Mouse (Mus musculus) heart, adult 2 months (tissue): ENCODE data around the gene Gm6685. TPM values are rescaled to one million over a fixed set of nuclear protein-coding genes. Genes with fewer than 3 reads are reported as not detected.
"Not testable (repeated sequence)": the region's sequence is repeated elsewhere in the genome, so short reads cannot be mapped to it uniquely, and the experiment has no call there.

Source experiments
- DNase-seq, 2 experiments: peaks; one replicate each; pipeline ENCODE4 v3.0.0; 2021
- H3K27ac ChIP-seq: fragments of 200-600 bp; 2 replicates; pipeline ENCODE4 v1.8.1; 2022
- H3K27me3 ChIP-seq: fragments of 200-500 bp; 2 replicates; pipeline ENCODE4 v1.6.1; 2012; ENCODE audit warnings: mild to moderate bottlenecking, low read length, inconsistent platforms, mixed read lengths; ENCODE audit not compliant: control insufficient read depth, insufficient read depth
- H3K36me3 ChIP-seq: fragments of 200-500 bp; 2 replicates; pipeline ENCODE4 v1.6.1; 2012; ENCODE audit warnings: low read length, inconsistent platforms; ENCODE audit not compliant: control insufficient read depth, insufficient read depth
- H3K4me1 ChIP-seq: fragments of 200-500 bp; 2 replicates; pipeline ENCODE4 v1.6.1; 2011; ENCODE audit warnings: low read length; ENCODE audit not compliant: control insufficient read depth, insufficient read depth
- H3K4me3 ChIP-seq: fragments of 200-600 bp; 2 replicates; pipeline ENCODE4 v1.8.1; 2022
- H3K79me2 ChIP-seq: fragments of 200-500 bp; replicated peaks from 2 replicates; pipeline ENCODE4 v1.6.1; 2012; ENCODE audit warnings: mild to moderate bottlenecking, inconsistent platforms, low read length, moderate library complexity, mixed read lengths; ENCODE audit not compliant: control insufficient read depth, insufficient read depth
- H3K9ac ChIP-seq: fragments of 200-500 bp; 2 replicates; pipeline ENCODE4 v1.6.1; 2012; ENCODE audit warnings: low read depth, mild to moderate bottlenecking, control low read depth, inconsistent platforms, low read length, mixed read lengths
- CTCF ChIP-seq: fragments of 200-600 bp; IDR thresholded peaks from 2 replicates; pipeline ENCODE4 v1.8.1; 2022; ENCODE audit warnings: antibody characterized with exemption, mild to moderate bottlenecking, moderate library complexity
- EP300 ChIP-seq: fragments of 200-500 bp; IDR thresholded peaks from 2 replicates; pipeline ENCODE4 v1.6.1; 2011; ENCODE audit warnings: low read depth, low read length, control low read depth; ENCODE audit not compliant: insufficient read depth
- POLR2A ChIP-seq: fragments of 200-500 bp; IDR thresholded peaks from 2 replicates; pipeline ENCODE4 v1.6.1; 2011; ENCODE audit warnings: mild to moderate bottlenecking, low read depth, low read length, control low read depth; ENCODE audit not compliant: insufficient read depth
- WGBS: fragments of 180-500 bp; shearing (Covaris S2); methylation state at CpG from one replicate; pipeline ENCODE4 v1.1.7; 2018; 5-methylcytosine and 5-hydroxymethylcytosine counted together
- intact Hi-C: fragments of 180-260 bp; cut with DNase I; formaldehyde crosslinking; loops from one replicate; pipeline ENCODE4 v1.15.1; 2025
- long read RNA-seq: library from polyadenylated mRNA; stranded (forward); transcript quantifications from one replicate; pipeline ENCODE4 v2.0.0, GENCODE M21; 2021
- polyA plus RNA-seq: library from polyadenylated mRNA; depleted of rRNA; stranded (reverse); fragments of >200 nt; gene quantifications from 2 replicates; pipeline ENCODE4 v1.2.3, GENCODE M21; 2012; rRNA removed
- total RNA-seq, 2 experiments: library from RNA; stranded (reverse); gene quantifications; 2 replicates each; pipeline ENCODE4 v1.2.3; 2021

Gm6685 gene
- total RNA-seq (1 to 10 TPM; 4.0 to 5.1 TPM), polyA plus RNA-seq (0.57 and 2.1 TPM in 2 replicates)
- long read RNA-seq: 0 reads

DNA sequence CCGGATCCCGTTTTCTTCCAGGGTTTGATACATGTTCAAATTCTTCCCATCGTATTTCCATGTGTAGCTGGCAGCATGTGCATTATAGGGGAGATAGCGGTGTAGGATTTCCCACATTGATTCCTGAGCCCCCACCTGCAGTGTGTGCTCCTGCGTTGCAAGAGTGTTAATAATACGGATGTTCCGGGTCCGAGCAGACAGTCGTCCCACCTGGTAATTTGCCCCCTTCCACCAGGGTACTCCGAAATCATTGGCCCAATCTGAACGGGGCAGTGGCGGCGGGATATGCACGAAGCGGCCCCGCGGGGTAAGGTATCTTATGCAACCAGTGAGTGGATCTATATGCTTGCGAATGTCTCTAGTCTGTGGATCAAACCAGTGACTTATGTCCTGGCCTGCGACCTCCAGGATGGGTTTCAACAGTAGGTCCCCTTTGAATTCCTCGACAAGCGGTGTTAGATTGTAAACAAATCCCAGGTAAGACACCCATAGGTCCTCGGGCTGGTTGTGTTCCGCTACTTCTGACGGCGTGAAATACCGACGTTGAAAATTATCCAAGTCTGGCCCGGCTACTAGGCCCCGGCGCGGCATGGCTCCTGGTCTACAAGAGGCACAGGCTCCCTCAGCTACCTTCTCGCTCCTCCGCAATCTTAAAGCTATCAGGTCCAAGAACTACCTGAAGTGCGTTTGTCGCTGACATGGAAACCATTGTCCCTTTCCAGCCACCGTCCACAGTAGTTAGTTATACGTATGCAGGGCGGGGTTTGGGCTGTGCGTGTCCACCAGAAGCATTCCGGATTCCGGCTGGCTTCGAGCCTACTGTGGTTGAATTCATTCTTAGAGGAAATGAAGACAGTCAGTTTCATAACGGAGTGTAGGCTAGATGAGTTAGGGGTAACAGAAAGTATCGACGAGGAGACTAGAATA lies at the start of gene Gm6685:
Gene Gm6685, minus strand, starts transcription at position 644 of the 927 bp plus-strand sequence.
- H3K27ac ChIP-seq, intact Hi-C loops, H3K79me2 ChIP-seq, H3K36me3 ChIP-seq, DNase-seq, H3K9ac ChIP-seq, H3K4me1 ChIP-seq, H3K27me3 ChIP-seq: not testable (repeated sequence)
- H3K4me3 ChIP-seq: peak within 1 kb of the TSS; percentile 41; the same call in 1 of the 2 replicates
- 89% methylated on average over 43 of the region's 45 CpGs for whole genome bisulfite sequencing

GRCm38 (mm10) chr11:28375891-28376290 lies 36.2 kb upstream of the Gm6685 start:
- Histone ChIP-seq H3K27me3 (no peaks in the 10 kb centered on the region), H3K27ac (no peak overlapping the region), H3K36me3 (no peaks in the 10 kb centered on the region), H3K79me2 (0 out of 2 replicates have a peak, but pooled peaks cover 1% of the 10 kb centered on the region), H3K4me3 (no peak overlapping the region), H3K9ac (no peak overlapping the region), H3K4me1 (no peaks in the 10 kb centered on the region)
- intact Hi-C loops: no loop called here
- no peak for TF ChIP-seq EP300
- TF ChIP-seq POLR2A: no peak
- no peak for TF ChIP-seq CTCF
- DNase-seq: no peak

DNA sequence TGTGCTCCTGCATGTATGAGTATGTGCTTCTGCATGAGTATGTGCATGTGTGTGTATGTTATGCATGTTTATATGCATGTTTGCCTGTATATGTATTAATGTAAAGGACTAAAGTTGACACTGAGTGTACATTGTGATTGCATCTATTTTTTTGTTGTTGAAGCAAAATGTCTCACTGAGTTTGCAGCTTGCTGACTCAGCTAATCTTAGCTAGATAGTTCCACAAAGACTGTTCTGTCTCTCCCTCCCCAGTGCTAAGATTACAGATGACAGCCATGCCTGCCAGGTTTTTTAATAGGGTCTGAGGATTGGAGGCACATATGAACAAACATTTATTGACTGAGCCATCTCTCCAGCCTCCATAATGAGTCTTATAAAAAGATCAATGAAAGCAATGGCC lies 35.0 kb upstream of the Gm6685 start:
- intact Hi-C loops: no loop called here

GRCm38 (mm10) chr11:28371381-28371780 lies 31.7 kb upstream of the Gm6685 start:
- DNase-seq, H3K4me1 ChIP-seq, H3K9ac ChIP-seq, H3K79me2 ChIP-seq, H3K27ac ChIP-seq, H3K36me3 ChIP-seq, H3K4me3 ChIP-seq, H3K27me3 ChIP-seq, intact Hi-C loops: not testable (repeated sequence)
- WGBS: 74% methylated on average over 5 of the region's 5 CpGs

More for the DNA sequence above, 35.0 kb upstream of the Gm6685 start:
- TF ChIP-seq EP300 (no peak), POLR2A (no peak), CTCF (no peak)
- DNase-seq: no peak
- Histone ChIP-seq H3K4me1 (no peaks in the 10 kb centered on the region), H3K27me3 (no peaks in the 10 kb centered on the region), H3K79me2 (0 out of 2 replicates have a peak, but pooled peaks cover 1% of the 10 kb centered on the region), H3K4me3 (no peak overlapping the region), H3K36me3 (no peaks in the 10 kb centered on the region), H3K27ac (no peak overlapping the region), H3K9ac (no peak overlapping the region)

- H3K4me3 ChIP-seq: no peak overlapping the region
- WGBS: 59% methylated on average over 2 of the region's 2 CpGs
- no peak for DNase-seq
- no peak overlapping the region for H3K27ac ChIP-seq
- intact Hi-C loops: no loop called here
- TF ChIP-seq EP300: no peak
- no peak for TF ChIP-seq POLR2A
- TF ChIP-seq CTCF: no peak
- no peaks in the 10 kb centered on the region for H3K79me2 ChIP-seq
- H3K4me1 ChIP-seq: no peaks in the 10 kb centered on the region
- H3K9ac ChIP-seq: no peak overlapping the region
- no peaks in the 10 kb centered on the region for H3K27me3 ChIP-seq
- H3K36me3 ChIP-seq: no peaks in the 10 kb centered on the region
Measured at GRCm38 (mm10) chr11:28365929-28366244, 26.2 kb upstream of the Gm6685 start.

DNA sequence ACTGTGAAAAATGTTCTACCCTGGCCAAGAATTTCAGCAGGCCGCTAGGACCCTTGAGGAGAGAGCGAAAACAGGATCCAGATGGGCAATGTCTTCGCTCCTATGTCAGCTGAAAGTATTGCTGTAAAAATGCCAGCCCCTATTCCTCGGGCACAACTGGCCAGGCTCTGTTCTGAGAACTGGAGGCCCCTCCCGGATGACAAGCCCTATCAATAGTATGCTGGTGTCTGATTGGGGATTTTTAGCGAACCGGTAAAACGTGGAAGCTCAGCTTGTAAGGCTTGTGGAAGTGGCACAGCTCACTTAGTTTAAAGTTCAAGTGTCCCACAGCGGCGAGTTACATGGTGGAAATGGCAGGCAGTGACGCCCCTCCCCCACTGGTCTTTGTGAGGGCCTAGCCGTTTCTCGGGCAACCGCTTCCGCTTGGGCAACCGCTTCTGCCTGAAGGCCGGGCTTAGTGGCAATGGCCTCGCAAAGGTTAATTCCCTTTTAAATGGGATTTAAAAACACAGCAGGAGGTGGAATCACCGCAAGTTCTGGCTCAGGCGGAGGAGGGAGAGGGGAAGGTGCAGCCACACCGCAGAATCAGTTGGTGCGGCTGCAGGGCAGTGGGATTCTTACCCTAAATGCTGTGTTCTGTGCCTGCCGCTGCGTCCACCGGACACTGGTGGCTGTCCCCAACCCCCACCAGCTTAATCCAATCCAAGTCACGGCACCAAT lies 25.7 kb upstream of the Gm6685 start:
- peak overlapping the region; percentile 18; the same call in 1 of the 2 replicates for H3K9ac ChIP-seq
- no peaks in the 10 kb centered on the region for H3K79me2 ChIP-seq
- DNase-seq: peak; percentile 70 to 81
- peak overlapping the region; percentile 38 for H3K4me3 ChIP-seq
- WGBS: 9% methylated on average over 26 of the region's 26 CpGs
- no peaks in the 10 kb centered on the region for H3K27me3 ChIP-seq
- H3K27ac ChIP-seq: no peak overlapping the region; the same call in 1 of the 2 replicates
- intact Hi-C loops: no loop called here
- H3K4me1 ChIP-seq: no peaks in the 10 kb centered on the region
- no peaks in the 10 kb centered on the region for H3K36me3 ChIP-seq
- TF ChIP-seq EP300 (no peak), CTCF (no peak), POLR2A (no peak)
